Mouse (Mus musculus) cerebellum, adult 9-10 months (tissue): Measurements from ENCODE around the gene Ppm1e.

ENCODE experiments used
- DNase-seq: peaks from one replicate; pipeline ENCODE4 v3.0.0; 2022

The Ppm1e gene

GRCm38 (mm10) chr11:87247494-87247866, 111.3 kb downstream of the Ppm1e start:
- DNase-seq: no peak

DNA sequence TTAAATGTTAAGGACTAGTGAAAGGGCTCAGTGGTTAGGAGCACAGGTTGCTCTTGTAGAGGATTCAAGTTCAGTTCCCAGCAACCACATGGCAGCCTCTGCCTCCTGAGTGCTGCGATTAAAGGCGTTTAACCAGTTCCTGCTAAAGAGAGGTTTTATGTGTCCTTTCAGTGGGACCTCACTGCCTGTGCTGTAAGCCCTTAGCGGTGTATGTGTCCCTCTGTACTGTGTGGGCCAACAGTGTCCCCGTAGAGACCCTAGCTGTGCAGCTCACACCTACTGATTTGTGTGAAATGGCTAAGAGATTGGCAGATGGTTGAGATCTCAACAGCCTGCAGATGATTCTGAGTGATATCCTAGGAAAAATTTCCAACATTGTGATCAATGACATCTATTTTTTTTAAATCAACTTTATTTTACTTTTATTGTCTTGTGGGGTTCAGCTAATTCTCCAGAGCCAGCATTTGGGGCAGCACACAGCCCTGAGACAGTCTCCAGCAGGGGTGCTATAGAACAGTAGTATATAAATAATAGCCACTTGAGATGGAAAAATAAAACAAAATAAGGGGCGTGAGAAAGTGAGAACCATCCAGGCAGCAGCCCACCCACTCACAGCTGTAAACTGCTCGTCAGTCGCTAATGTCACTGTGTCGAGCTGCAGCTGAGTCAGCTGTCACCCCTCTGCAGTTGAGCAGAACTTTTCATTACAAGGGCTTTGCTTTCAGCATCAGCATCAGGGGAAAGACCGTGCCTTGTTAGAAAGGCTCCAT, 111.9 kb downstream of the Ppm1e start:
- DNase-seq: no peak

DNA sequence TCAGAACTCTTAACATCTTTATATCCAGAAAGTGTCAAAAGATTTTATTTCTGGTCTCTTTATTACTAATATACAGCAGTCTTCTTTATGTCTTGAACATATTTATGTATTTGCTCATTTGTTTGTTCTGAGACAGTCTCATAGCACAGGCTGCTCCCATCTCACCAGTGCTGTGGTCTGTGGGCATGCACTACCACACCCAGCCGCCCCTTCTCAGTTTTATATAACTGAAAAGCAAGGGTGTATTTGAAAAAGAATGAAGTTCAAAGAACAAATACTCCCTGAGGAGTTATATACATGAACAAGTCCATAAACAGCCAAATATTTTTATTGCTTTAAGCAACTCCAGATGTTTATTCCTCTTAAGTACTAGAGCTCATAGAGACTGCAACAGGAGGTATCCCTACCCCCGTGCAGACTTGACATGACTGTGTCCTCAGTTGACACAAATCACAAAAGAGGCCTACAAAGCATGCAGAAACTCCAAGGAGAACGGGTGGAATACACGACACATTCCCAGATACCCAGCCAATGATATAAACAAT, 112.6 kb downstream of the Ppm1e start:
- no peak for DNase-seq

GRCm38 (mm10) chr11:87245171-87245840, 113.5 kb downstream of the Ppm1e start:
- no peak for DNase-seq

- DNase-seq: no peak
Measured at GRCm38 (mm10) chr11:87241256-87241655, 117.6 kb downstream of the Ppm1e start.

DNA sequence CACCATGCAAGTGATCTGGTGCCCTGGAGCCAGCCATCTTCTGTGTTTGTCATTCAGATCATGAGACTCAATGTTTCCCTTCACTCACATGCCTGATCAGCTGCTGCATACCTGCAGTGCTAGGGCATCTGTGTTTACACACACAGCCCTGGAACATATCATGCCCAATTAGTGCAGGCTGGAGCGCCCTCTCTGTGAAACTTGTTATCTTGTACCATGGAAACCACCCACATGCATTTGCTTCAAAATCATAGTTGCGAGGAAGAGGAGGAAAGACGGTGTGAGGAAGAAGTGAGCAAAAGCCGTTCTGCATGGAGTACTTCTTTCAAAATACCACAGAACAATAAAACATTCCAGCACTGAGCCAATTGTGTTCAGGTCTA, 118.0 kb downstream of the Ppm1e start:
- DNase-seq: no peak

GRCm38 (mm10) chr11:87240141-87240832, 118.5 kb downstream of the Ppm1e start:
- no peak for DNase-seq

GRCm38 (mm10) chr11:87238891-87239530, 119.8 kb downstream of the Ppm1e start:
- no peak for DNase-seq

DNA sequence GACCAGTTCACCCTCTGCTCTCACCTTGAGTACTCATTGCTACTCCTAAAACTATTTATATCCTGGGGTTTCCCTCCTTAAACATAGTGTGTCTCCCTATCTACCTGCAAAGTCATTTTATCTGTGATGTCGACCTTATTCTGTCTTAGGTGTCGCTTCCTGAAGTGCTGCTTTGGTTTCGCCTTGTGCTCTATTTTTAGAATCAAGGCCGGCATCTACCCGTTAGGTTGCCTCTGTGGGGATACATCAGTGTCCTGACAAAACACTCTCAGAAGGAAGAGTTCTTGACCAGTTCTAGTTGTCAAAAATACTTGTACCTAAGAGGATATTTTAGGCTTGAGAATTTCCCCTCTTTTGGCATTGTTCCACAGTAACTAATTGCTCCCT, 123.3 kb downstream of the Ppm1e start:
- no peak for DNase-seq

DNA sequence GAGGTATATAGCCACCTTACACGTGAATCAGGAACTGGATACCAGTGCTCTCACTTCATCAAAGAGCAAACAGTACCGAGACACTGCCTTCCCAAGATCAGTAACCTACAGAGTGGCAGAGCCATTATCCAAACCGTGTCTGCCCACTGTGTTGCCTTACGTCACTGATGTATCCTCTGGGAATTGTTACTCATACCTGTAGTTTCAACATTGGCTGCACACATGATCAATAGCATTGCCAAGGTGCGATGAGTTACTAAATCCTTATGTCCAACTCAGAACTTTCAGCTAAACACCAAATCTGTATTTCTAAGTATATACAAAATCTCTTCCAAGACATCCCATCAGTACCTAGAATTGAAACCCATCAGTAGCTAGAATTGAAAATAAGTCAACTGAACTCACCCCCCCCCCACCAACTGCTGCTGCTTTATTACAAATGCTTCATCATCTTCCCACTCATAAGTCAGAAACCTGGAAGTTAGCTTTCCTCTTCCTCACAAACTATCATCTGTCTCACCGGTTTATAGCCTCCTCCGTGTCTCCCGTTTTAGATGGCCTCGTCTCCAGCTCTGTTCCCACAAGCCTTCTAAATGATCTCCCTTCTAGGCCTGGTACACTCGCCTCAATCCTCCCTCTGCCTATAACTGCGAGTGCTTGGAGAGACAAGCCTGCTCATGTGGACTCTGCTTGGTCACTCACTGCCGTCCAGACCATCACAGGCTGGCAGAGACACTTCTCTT, 123.9 kb downstream of the Ppm1e start:
- DNase-seq: no peak

GRCm38 (mm10) chr11:87233377-87233776, 125.4 kb downstream of the Ppm1e start:
- no peak for DNase-seq

DNA sequence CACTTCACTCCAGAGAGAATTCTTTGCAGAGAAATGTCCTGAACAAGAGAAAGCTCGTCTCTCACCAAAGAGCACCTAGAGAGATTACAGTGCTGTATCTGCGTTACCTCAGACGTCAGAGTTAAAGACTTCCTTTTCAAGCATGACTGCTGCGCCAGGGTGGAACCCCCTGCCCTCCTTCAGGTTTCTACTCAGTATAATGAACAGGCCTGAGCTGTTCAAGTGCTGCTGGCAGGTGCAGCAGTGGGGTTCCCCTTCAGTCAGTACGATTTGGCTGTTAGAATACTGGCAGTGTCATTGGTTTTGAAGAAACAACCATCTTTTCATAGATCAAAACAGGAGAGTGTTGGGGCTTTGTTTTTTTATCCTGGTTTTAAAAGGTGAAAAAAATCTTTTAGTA, 131.8 kb downstream of the Ppm1e start:
- no peak for DNase-seq

- peak; percentile 23 for DNase-seq
Measured at GRCm38 (mm10) chr11:87222686-87223085, 136.1 kb downstream of the Ppm1e start.

- no peak for DNase-seq
Measured at GRCm38 (mm10) chr11:87212313-87212712, 146.5 kb downstream of the Ppm1e start.
